Mouse (Mus musculus) heart, postnatal 0 days (tissue): ENCODE results near the gene Tbc1d21.

Experiments
- CTCF ChIP-seq: IDR thresholded peaks from 2 replicates; pipeline ENCODE4 v1.5.1; 2016; ENCODE audit warnings: antibody characterized with exemption, control low read depth, low read depth
- EP300 ChIP-seq: IDR thresholded peaks from 2 replicates; pipeline ENCODE4 v1.6.1; 2016; ENCODE audit warnings: antibody characterized with exemption, low read depth

DNA sequence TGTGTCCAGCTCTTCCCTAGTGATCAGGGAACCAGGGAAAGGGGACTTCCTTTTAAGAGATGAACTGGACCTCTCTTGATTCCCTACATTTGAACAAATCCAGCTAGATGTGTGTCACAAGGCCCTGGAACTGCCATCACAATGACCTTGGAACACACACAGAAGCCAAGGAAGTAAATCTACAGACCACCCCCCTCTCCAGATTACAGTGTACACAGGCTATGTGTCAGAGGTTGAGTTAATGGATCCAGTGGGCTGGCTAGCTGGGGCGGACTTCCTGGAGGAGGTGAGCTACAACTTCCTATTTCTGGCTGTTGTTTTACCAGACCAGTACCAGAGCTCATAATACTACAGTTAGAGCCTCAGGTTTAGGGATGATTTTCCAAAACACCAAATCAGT lies at the start of gene Tbc1d21:
- TF ChIP-seq EP300 (no peak), CTCF (no peak)
